Mouse (Mus musculus): ENCODE measurements around the gene Tmem185b.

Gene Tmem185b

DNA sequence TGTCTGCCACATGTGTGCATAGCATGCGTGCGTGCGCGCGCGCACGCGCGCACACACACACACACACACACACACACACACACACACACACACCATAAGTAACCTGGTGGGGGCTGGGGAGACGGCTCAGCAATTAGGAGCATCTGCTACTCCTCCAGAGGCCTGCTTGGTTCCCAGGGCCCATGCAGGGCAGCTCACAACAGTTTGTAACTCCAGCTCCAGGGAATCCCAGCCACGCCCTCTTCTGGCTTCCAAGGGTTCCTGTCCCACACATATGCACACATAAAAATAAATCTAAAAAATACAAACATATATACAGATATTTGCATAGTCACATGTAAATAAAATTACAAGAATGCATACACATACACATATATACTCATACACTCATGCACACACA, 23.2 kb upstream of the Tmem185b start:
- in situ Hi-C loops (cut with MboI, MseI): loop anchor here in 1 of 2 experiments (10.0 kb wide), 1 partner anchor 1922 kb away; no protein-coding TSS in a partner anchor

- in situ Hi-C loops (cut with MboI, MseI): loop anchor here in 1 of 2 experiments (10.0 kb wide), 1 partner anchor 1922 kb away; no protein-coding TSS in a partner anchor
Measured at GRCm38 (mm10) chr1:119503181-119503580, 22.8 kb upstream of the Tmem185b start.

GRCm38 (mm10) chr1:119503808-119504207, 22.2 kb upstream of the Tmem185b start:
- in situ Hi-C loops (cut with MboI, MseI): loop anchor here in 1 of 2 experiments (10.0 kb wide), 1 partner anchor 1921 kb away; no protein-coding TSS in a partner anchor

DNA sequence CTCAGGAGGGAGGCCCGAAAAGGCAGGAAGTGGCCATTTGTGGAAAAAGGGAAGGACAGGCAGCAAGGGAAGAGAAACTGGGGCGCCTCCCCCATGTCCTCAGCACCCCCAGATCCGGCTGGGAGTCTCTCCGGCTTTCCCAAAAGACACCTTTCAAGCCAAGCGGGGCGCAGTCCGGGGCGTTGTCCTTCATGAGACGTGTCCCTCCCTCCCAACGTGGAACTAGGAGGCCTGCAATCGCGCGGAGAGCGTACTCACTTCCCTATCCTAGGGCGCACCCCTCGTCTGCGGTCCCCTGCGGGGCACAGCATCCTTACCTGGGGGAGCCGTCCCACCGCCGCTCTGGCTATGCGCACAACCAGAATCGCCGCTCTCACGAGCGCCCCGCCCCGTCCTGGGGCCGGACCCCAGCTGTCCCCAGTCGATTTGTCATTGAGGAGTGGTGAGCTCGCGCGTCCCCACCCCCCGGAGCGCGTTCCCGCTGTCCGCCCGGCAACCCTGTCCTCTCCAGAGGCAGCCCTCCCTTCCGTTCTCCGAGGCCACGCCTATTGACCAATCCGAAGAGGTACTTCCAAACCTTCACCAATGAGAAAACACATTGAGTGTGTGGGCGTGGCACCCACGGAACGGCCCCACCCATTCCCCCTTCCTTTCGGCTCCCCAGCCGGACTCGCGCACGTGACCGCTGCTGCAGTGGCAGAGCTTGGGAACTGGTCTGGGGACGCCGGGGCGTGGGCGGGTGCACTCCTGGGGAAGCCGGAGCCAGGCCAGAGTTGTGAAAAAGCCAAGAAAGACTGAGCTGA, 21.5 kb upstream of the Tmem185b start, which contains the start of gene Ralb:
TSS of gene Ralb (minus strand) at position 535 of the 803 bp plus-strand sequence.
- in situ Hi-C loops (cut with MboI, MseI): loop anchor here in 1 of 2 experiments (10.0 kb wide), 1 partner anchor 1920 kb away; no protein-coding TSS in a partner anchor

- in situ Hi-C loops (cut with MboI, MseI): loop anchor here in 1 of 2 experiments (10.0 kb wide), 1 partner anchor 1919 kb away; no protein-coding TSS in a partner anchor
Measured at GRCm38 (mm10) chr1:119505951-119506350, 20.0 kb upstream of the Tmem185b start.

DNA sequence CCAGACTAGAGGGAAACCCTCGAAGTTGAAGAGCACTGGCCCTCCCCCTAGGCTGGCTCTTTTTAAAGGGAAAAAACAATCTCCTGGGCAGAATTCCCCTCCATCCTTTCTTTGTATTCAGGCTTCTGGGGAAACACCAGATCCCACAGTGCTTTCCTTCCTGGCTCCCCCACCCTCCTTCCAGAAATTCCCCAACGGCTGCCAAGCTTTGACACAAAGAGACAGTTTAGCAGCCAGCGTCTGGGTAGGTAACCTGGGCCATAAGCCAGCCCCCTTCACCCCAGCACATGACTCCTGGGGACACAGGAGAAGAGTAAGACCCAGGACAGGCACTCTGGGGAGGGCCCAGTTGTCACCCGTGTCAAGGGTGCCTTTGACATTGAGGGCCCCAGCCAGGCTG, 17.4 kb upstream of the Tmem185b start:
- in situ Hi-C loops (cut with MboI, MseI): loop anchor here in 1 of 2 experiments (10.0 kb wide), 1 partner anchor 1916 kb away; no protein-coding TSS in a partner anchor

DNA sequence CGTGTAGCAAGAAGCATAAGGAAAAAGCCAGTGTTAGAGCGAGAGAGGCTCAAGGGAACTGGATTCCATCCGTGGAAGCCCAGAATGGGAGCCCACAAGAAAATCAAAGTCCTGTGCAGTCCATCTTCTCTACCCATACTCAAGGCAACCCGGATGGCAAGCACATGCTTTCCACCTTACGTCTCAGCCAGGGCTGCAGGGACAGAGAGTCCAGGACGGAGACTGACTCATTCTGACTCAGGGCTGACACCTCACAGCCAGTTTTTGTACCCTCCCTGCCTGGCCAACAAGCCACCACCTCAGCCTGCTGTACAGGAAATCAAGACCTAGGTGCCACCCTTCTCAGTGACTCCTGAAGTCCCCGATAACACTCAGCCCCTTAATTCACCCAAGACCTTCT, 16.5 kb upstream of the Tmem185b start:
- in situ Hi-C loops (cut with MboI, MseI): loop anchor here in 1 of 2 experiments (10.0 kb wide), 1 partner anchor 1915 kb away; no protein-coding TSS in a partner anchor

- in situ Hi-C loops (cut with MboI, MseI): no loop called here
Measured at GRCm38 (mm10) chr1:119510409-119510808, 15.6 kb upstream of the Tmem185b start.

GRCm38 (mm10) chr1:119510857-119511256, 15.1 kb upstream of the Tmem185b start:
- in situ Hi-C loops (cut with MboI, MseI): no loop called here

- in situ Hi-C loops (cut with MboI, MseI): no loop called here
Measured at GRCm38 (mm10) chr1:119518060-119518459, 7.9 kb upstream of the Tmem185b start.

GRCm38 (mm10) chr1:119518786-119519185, 7.2 kb upstream of the Tmem185b start:
- in situ Hi-C loops (cut with MboI, MseI): no loop called here

GRCm38 (mm10) chr1:119519286-119519685, 6.7 kb upstream of the Tmem185b start:
- in situ Hi-C loops (cut with MboI, MseI): no loop called here

DNA sequence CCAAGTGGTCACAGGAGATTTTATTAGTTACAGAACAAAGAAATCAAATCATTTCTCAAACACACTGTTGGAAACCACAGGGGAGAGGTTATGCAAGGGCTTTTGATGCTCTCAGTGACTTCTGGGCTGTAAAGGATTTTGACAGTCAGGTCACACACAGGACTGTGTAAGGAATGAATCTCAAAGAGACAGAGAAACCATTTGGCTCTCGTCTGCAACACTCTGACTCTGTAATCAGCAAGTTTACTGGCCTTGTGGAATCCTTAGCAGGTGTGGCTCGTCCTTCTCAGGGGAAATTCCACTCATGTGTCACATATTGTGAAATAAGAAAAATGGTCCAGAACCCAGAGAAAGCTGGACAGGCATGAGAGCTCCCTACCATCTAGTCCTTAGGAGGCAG, 4.9 kb upstream of the Tmem185b start:
- in situ Hi-C loops (cut with MboI, MseI): no loop called here

DNA sequence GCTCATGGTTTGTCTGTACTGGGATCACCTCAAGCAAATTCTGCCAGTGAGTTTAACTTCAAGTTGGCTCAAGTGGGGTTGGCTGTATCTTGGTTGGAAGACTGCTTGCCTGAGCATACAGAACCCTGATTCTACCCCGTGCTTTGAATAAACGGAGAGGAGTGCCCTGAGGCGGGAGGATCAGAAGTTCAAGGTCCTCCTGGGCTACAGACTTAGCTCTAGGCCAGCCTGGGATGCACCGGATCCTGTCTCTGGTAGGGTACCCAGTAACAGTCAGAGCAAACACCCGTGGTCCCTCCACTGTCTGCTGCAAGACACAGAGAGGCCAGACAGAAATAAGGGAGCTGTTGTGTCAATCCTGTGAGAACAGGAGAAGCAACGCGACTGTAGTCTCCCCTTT, 4.3 kb upstream of the Tmem185b start:
- in situ Hi-C loops (cut with MboI, MseI): no loop called here

- in situ Hi-C loops (cut with MboI, MseI): no loop called here
Measured at GRCm38 (mm10) chr1:119522726-119523125, 3.2 kb upstream of the Tmem185b start.

DNA sequence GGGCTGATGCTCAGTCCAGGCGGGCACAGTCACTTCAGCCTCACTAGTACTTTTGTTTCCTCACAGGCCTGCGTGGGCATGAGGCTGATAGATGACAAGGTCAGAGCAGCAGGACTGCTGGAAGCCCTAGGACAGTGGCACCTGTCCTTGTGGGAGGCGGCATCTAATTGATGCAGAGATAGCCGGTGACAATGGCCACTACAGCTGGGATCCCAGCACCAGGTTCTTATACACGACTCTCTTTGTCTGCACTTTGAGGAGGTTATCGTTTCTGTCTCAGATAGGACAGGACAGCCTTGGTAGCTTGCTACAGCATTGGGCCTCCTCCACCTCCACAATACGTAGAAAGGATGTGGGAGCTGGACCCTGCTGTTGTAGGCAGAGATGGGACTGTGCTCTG, 2.6 kb upstream of the Tmem185b start:
- in situ Hi-C loops (cut with MboI, MseI): no loop called here

GRCm38 (mm10) chr1:119523826-119524225, 2.1 kb upstream of the Tmem185b start:
- in situ Hi-C loops (cut with MboI, MseI): no loop called here

GRCm38 (mm10) chr1:119525004-119525444, 936 bp upstream of the Tmem185b start:
- in situ Hi-C loops (cut with MboI, MseI): loop anchor here in 1 of 2 experiments (25.0 kb wide), 1 partner anchor 387 kb away; the partner anchor contains the start of gene Tmem177

DNA sequence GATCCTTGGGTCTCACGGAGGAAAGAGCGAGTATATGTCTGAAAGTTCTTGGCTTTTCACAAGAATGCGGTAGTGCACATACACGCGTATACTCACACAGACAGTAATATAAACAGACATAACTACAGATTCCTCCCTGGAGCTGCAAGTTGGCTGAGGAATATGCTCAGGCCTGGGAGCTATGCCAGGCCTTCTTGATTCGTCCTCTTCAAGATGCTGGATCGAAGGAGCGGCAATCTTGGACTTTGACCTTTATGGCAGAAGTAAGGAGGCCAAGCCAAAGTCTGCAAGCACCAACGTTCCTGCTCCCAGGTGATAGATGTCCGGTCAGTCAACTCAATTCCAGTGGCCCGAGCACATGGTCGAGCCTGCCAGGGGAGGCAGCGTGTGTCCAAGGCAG, 5.0 kb downstream of the Tmem185b start:
- in situ Hi-C loops (cut with MboI, MseI): loop anchor here in 1 of 2 experiments (10.0 to 25.0 kb wide), 2 partner anchors 114 to 381 kb away; partner anchors contain the start of genes Epb41l5 and Tmem177

DNA sequence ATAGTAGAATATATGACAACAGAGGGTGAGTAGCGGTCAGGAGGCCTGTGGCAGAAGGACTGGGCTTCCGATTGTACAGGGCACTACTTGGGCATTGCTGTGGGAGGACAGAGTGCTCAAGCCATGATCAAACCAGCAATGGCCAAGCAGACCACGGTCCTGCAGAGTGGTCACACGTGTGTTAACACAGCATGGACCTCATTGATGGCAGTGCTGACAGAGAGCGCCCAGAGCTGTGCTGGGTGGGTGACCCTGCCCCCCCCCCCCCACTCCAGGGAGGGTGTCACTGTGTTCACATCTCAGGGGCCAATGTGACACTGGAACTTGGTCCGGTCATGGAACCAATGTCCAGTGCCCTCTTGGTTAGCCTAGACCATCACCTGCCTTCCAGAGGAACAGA, 6.2 kb downstream of the Tmem185b start:
- in situ Hi-C loops (cut with MboI, MseI): loop anchor here in 1 of 2 experiments (10.0 to 25.0 kb wide), 2 partner anchors 113 to 380 kb away; partner anchors contain the start of genes Epb41l5 and Tmem177

DNA sequence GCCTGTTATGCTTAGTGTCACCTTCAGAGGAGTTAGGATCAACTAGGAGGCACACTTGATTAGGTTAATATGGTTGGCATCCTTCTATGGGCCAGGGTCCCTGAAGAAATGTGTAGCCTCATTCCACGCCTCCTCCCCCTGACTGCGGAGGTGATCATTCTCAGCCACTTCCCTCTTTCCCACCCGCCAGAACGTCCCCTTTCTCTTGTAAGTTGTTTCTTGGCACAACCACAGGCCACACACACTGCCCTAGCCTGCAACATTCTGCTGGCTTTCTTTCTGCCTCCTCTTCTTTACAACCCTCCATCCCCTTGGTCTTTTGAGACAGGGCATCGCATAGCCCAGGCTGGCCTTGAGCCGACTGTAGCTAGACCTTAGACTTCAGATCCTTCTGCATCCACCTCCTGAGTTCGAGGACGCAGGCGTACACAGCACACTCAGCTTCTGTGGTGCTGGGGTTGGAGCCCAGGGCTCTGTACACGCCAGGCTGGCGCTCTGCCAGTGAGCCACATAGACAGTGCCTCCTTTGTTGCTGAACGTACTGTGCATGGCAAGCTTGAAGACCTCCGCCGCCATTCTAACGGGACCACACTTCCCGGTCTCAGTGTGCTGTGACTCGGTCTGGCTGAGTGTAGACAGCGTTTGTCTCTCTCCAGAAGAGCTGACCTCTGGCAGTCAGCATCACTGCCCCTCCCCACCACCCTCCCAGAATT, 7.3 kb downstream of the Tmem185b start:
- in situ Hi-C loops (cut with MboI, MseI): loop anchor here in 1 of 2 experiments (10.0 to 25.0 kb wide), 2 partner anchors 112 to 379 kb away; partner anchors contain the start of genes Epb41l5 and Tmem177

All from T-helper 17 cell (primary cell).